Mouse (Mus musculus): ENCODE results near the gene Gm9887. TPM values are rescaled to one million over a fixed set of nuclear protein-coding genes. Genes with fewer than 3 reads are reported as not detected.

Gene Gm9887
- total and polyA plus RNA-seq, 3 experiments, result 3.4 to 4.3 TPM; not detected in 1

DNA sequence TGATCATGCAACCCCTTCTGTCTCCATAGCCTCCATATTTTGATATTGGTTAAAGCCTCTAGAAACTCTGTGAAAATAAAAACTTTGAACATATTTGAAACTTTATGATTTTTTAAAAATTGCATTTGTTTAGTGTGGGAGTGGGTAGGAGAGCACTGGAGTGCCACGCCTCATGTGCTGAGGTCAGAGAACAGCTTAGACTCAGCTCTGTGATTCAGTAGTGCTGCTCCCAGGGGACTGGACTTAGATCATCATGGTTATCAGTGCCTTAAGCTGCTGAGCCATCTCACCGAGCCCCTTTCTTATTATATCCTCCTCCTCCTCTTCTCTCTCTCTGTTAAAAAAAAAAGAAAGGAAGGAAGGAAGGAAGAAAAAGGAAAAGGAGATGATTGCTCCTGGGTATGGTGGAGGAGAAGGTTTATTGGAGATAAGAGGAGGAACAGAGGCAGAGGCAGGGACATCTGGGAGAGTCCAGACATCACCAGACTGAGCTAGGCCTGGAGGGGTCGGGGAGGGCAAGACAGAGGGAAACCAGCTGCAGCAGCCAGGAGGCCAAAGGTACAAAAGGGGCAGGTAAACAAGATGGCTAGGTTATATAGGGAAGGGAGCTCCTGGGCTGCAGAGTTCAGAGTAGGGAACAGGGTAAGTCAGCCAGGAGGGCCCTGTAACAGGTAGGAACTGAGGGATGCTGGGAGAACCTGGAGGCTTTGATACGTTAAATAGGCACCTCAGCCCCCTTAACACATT is 42.7 kb upstream of the Gm9887 start:
- dilution Hi-C loops (cut with MboI; ENCODE audit: extremely low pct_ligation_motif_present, extremely low pct_unique_long_range_greater_than_20kb, low sequenced_read_pairs), result no loop called here
- peak; percentile 30; the same call in 1 of the 2 replicates for TF ChIP-seq IRF4 (IDR thresholded peaks at IDR 0.05; ENCODE audit: low read depth, low read length)
- peak; percentile 50; the same call in 1 of the 2 replicates for TF ChIP-seq MYC (IDR thresholded peaks at IDR 0.05; ENCODE audit: low read depth, low read length)
- TF ChIP-seq GABPA (IDR thresholded peaks at IDR 0.05; ENCODE audit: insufficient replicate concordance, low read depth, low read length), result no peak
- no peak for TF ChIP-seq ELF1 (IDR thresholded peaks at IDR 0.05; ENCODE audit: low read depth, low read length)
- TF ChIP-seq CHD2 (IDR thresholded peaks at IDR 0.05; ENCODE audit: low read length), result no peak
- no peak for TF ChIP-seq NRF1 (IDR thresholded peaks at IDR 0.05; ENCODE audit: low read depth, low read length)
- TF ChIP-seq MAFK (IDR thresholded peaks at IDR 0.05; ENCODE audit: insufficient replicate concordance, low read length), result peak; percentile 11; the same call in 1 of the 2 replicates
- TF ChIP-seq RCOR1 (conservative IDR thresholded peaks at IDR 0.05; ENCODE audit: low read depth, low read length), result no peak; the same call in 1 of the 2 replicates
- TF ChIP-seq ZC3H11A (IDR thresholded peaks at IDR 0.05; ENCODE audit: low read depth, low read length), result no peak
- TF ChIP-seq JUN (IDR thresholded peaks at IDR 0.05; ENCODE audit: insufficient read depth, low read depth, low read length), result 0 out of 2 replicates have a peak, but pooled peaks have one; percentile 23
- TF ChIP-seq RAD21 (IDR thresholded peaks at IDR 0.05; ENCODE audit: low read depth, low read length), result no peak; the same call in none of the 2 replicates
- no peak for TF ChIP-seq UBTF (IDR thresholded peaks at IDR 0.05; ENCODE audit: low read depth, low read length)
- TF ChIP-seq SMC3 (IDR thresholded peaks at IDR 0.05; ENCODE audit: low read depth, low read length), result no peak
- TF ChIP-seq MEF2A (IDR thresholded peaks at IDR 0.05; ENCODE audit: borderline replicate concordance, low read depth, low read length), result 0 out of 2 replicates have a peak, but pooled peaks have one; percentile 35
- no peak for TF ChIP-seq CHD1 (IDR thresholded peaks at IDR 0.05; ENCODE audit: low read depth, low read length)
- peak; percentile 49; the same call in 1 of the 2 replicates for TF ChIP-seq MAX (IDR thresholded peaks at IDR 0.05; ENCODE audit: low read length)
- TF ChIP-seq POLR2AphosphoS2 (IDR thresholded peaks at IDR 0.05; ENCODE audit: low read depth, low read length), result no peak
- TF ChIP-seq USF2 (conservative IDR thresholded peaks at IDR 0.05; ENCODE audit: low read depth, low read length), result no peak
- peak; percentile 61 for TF ChIP-seq EP300 (IDR thresholded peaks at IDR 0.05; ENCODE audit: low read length)
- 0 out of 2 replicates have a peak, but pooled peaks have one; percentile 33 for TF ChIP-seq MAZ (IDR thresholded peaks at IDR 0.05; ENCODE audit: low read depth, low read length)
- TF ChIP-seq MXI1 (IDR thresholded peaks at IDR 0.05; ENCODE audit: low read depth, low read length), result peak; percentile 63; the same call in 1 of the 2 replicates
- TF ChIP-seq BHLHE40 (IDR thresholded peaks at IDR 0.05; ENCODE audit: low read depth, low read length), result peak; percentile 75
- no peak for TF ChIP-seq NELFE (IDR thresholded peaks at IDR 0.05; ENCODE audit: low read depth, low read length)
- TF ChIP-seq TBP (conservative IDR thresholded peaks at IDR 0.05; ENCODE audit: low read depth, low read length), result no peak
- no peak for TF ChIP-seq PAX5 (IDR thresholded peaks at IDR 0.05; ENCODE audit: low read length)
- no peak for TF ChIP-seq POLR2A (IDR thresholded peaks at IDR 0.05; ENCODE audit: low read depth, low read length)
- peak; percentile 30; the same call in 1 of the 2 replicates for TF ChIP-seq JUND (conservative IDR thresholded peaks at IDR 0.05; ENCODE audit: low read depth, low read length)
- peak; percentile 75 for TF ChIP-seq ETS1 (conservative IDR thresholded peaks at IDR 0.05; ENCODE audit: low read depth, low read length)
- TF ChIP-seq TCF12 (IDR thresholded peaks at IDR 0.05; ENCODE audit: low read depth, low read length), result no peak
- TF ChIP-seq E2F4 (IDR thresholded peaks at IDR 0.05; ENCODE audit: insufficient replicate concordance, low read depth, low read length), result no peak
- TF ChIP-seq USF1 (IDR thresholded peaks at IDR 0.05; ENCODE audit: low read depth, low read length), result no peak
- TF ChIP-seq HCFC1 (IDR thresholded peaks at IDR 0.05; ENCODE audit: low read depth, low read length), result no peak
- TF ChIP-seq CTCF (conservative IDR thresholded peaks at IDR 0.05 in 1 of 2, IDR thresholded peaks at IDR 0.05 in 1 of 2; ENCODE audit: low read depth in 2 of 2, low read length in 2 of 2), result no peak
- no peak for TF ChIP-seq ZMIZ1 (IDR thresholded peaks at IDR 0.05; ENCODE audit: low read depth, low read length)
- TF ChIP-seq KAT2A (IDR thresholded peaks at IDR 0.05; ENCODE audit: insufficient replicate concordance, low read length), result 0 out of 2 replicates have a peak, but pooled peaks have one; percentile 46
- TF ChIP-seq SIN3A (IDR thresholded peaks at IDR 0.05; ENCODE audit: low read length), result no peak
- no peak for TF ChIP-seq ZKSCAN1 (IDR thresholded peaks at IDR 0.05; ENCODE audit: borderline replicate concordance, low read depth, low read length)
- peak; percentile 11; the same call in 1 of the 2 replicates for TF ChIP-seq ZNF384 (IDR thresholded peaks at IDR 0.05; ENCODE audit: low read depth, low read length)
- Histone ChIP-seq H3K9ac (ENCODE audit: insufficient read depth, low read depth) (peak overlapping the region; percentile 33), H3K36me3 (replicated peaks in 1 of 2; ENCODE audit: control insufficient read depth in 1 of 2, insufficient read depth in 1 of 2, low read length in 1 of 2) (no peaks in the 10 kb centered on the region), H3K4me3 (replicated peaks in 1 of 3; ENCODE audit: low read depth in 2 of 3, low read length in 2 of 3, poor library complexity in 1 of 3) (no peak overlapping the region), H3K27me3 (replicated peaks) (no peaks in the 10 kb centered on the region), H3K9me3 (replicated peaks; ENCODE audit: low read length) (no peaks in the 10 kb centered on the region), H3K4me1 (ENCODE audit: control insufficient read depth in 1 of 2, insufficient read depth in 2 of 2) (peaks cover 32 to 70% of the 10 kb centered on the region in 2 experiments), H3K27ac (ENCODE audit: insufficient read depth, low read depth) (peak overlapping the region; percentile 72), H3K4me2 (ENCODE audit: insufficient read depth, low read depth, poor library complexity, severe bottlenecking) (0 out of 2 replicates have a peak overlapping the region, but pooled peaks have one; percentile 4), H3K79me2 (replicated peaks; ENCODE audit: control insufficient read depth, extremely low read depth, insufficient read depth, poor library complexity, severe bottlenecking) (no peaks in the 10 kb centered on the region)
- in situ Hi-C loops (cut with MboI; ENCODE audit: low pct_ligation_motif_present, low pct_unique_long_range_greater_than_20kb, low sequenced_read_pairs), result loop anchor here (5.0 kb wide), 2 partner anchors 33 to 42 kb away; no protein-coding TSS in a partner anchor
- DNase-seq (ENCODE audit: extremely low read depth), result peak; percentile 88
